Mouse (Mus musculus): ENCODE results near the gene Jazf1. TPM values are rescaled to one million over a fixed set of nuclear protein-coding genes. Genes with fewer than 3 reads are reported as not detected.
A peak's percentile ranks its signal among the peaks of the same experiment; 100 is the strongest.

Jazf1 gene
- polyA plus RNA-seq, 2 experiments from 2014 or later = 8.2 to 9.6 TPM

DNA sequence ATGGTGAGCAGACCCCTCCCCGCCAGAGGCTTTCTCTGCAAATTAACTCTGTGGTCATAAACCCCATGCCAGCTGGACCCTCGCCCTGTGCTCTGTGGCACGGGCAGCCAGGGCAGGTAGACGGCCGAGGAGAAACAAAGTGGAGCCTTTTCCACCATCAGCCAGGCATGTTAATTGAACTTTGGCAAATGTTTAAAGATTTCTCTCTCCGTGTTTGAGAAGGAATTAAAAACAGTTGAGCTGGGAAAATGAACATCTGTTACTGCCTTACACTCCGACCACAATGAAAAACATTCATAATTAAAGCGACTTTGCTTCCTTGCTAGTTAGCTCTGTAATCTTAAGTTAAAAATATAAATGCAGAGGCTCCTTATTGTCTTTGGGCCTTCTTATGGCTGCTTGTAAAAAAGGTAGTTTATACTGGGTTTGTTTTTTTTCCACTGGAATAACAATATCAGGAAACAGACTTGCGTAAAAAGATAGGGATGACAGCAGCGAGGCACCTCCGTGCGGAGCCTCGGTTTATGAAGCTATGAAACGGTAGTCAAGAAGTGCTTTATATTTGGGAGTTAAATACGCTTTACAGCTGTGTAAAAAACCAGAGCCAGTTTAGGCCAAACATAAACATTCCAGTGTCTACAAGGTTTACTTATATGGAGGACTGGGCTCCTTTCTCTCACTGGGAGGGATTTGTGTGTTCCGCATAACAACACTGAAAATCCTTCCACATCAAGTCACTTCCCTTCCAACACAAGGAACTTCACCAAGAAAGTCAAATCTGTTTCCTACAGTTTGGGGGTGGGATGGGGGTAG lies 273.2 kb downstream of the Jazf1 start:
- no peak for ATAC-seq

DNA sequence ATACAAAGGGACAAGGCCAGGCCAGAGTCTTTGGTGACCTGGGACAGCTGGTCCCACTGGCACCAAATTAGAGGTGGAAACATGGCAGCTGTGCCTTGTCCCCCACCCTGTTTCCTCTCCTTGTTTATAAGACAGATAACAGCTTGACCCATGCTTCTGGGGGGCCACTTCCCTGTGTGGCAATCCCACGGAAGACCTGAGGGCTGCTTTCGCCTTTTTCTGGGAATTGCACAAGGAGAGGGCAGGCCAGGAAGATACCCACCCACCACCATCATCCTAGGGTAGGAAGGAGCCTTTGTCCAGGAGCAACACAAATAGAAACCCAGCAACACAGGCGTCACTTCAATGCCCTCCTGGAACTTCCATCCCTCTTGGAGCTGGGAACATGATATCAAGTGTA lies 276.0 kb downstream of the Jazf1 start:
- no peak for ATAC-seq

DNA sequence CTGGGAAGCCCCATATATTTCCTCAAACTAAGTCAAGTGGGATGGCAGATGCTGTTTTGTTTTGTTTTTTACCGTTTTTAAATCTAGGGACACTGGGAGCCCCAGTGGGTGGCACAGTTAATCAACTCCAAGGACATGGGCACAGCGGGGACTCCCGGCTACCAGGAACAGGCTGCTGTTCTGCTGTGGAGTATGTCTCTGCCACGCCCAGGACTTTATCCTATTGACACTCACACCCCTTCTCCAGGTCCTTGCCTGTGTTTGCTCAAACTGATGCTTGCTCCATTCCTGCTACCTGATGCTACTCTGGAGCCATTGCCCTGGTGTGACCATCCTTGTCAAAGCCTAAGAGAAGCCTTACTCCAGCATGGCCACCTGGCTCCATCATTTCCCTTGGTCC lies 277.6 kb downstream of the Jazf1 start:
- ATAC-seq = no peak

DNA sequence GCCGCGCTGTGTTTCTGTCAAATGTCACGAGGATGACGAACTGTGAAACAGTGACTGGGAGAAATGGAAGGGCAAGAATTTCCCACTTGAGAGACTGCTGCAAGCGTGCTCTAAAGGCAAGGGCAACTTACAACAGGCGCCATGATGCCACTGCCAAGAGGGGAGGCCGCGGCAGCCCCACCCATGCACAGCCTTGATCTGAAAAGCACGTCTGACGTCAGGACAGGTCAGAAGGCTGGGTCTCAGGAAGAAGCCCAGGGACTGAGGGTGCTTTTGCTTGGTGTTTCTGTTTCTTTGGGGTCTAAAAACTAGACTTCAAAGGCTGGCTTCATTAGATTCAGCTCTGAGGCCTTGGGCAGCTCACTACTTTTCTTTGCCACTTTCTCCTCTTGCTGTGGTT lies 278.1 kb downstream of the Jazf1 start:
- ATAC-seq = no peak

DNA sequence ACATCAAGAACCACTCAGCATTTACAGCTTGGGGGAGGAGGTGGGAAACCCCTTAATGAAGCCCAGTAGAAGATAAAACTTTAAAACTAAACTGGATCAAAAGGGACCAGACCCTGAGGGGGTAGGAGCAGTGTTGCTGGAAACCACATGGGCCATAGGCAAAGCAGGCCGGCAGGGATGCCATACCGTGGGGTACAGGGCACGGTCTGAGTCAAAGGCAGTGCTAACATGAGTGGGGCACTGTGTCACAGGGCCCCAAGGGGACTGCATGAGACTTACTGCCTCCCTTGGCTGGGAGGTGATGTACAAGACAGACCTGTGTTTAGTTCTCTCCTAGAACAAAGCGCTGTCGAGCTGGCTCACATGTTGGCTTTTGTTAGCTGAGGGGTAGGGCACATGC lies 288.9 kb downstream of the Jazf1 start:
- ATAC-seq = no peak

DNA sequence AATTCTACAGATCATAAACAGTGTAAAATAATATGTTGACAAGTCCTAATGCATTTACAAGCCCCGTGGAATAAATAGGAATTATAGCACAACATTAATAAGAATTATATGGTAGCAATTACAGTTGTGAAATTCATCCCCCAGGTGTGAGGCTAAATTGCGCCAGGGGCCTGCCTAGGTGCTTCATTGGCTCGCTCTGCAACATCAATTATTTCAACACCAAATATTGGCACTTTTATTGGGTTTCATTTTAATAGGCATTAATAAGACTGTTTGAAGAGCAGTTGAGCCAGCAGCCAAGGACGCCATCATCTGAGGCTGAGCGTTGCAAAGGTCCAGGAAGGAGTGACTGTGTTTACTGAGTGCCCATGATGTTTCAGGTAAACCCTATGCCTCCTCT lies 289.9 kb downstream of the Jazf1 start:
- no peak for ATAC-seq

DNA sequence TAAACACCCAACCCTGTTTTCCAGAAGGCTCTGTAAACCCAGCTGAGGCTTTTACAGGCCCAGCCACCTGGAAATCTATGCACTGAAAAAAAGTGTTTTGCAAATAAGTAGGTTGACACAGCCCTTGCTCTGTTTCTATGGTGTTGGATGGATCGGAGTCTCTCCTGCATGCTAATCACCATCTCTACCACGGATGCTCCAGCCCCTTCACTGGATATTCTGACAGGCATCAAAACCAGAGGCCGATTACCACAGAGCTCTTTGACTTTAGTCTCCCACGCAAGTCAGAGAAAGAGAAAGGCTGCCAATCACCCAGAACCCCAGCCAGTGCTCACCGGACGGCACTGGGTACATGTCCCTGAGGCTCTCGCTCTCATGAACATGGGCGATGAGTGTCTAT lies 291.4 kb downstream of the Jazf1 start:
- no peak for ATAC-seq

DNA sequence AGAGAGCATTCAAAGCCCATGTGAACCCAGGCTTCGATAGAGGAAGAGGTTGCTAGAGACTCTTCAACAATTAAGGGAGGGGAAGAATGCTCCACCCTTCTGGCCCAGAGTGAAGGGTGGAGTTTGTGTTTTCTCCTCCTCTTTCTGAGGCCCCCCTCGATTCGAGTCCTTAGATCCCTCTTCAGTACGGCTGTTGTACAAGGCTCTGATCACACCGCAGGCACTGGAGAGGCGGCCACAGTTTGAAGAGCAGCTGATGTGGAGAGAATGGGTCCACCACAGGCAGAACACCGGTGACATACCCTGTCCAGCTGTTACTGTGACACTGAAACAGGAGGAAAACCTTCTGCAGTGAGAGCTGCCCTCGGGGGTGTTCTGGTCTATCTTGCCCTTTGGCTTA lies 292.5 kb downstream of the Jazf1 start:
- no peak for ATAC-seq

DNA sequence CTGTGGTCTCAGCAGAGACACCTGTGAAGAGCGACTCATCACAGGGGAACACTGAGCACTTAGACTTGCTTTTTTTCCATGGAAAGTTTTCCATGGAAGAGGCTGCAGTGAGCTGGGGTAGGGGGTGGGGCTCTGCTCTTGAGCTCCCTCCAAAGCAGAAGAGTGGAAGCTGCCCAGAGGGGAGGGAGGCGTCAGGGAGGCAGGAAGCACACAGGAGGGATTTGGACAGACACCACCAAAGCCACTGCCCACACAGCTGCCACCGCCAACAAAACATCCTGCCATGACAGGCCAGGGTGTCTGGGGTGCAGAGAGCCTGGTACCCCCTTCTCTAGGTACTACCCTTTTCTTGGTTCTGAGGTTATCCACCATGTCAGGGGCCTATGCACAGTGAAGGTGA lies 293.1 kb downstream of the Jazf1 start:
- no peak for ATAC-seq

DNA sequence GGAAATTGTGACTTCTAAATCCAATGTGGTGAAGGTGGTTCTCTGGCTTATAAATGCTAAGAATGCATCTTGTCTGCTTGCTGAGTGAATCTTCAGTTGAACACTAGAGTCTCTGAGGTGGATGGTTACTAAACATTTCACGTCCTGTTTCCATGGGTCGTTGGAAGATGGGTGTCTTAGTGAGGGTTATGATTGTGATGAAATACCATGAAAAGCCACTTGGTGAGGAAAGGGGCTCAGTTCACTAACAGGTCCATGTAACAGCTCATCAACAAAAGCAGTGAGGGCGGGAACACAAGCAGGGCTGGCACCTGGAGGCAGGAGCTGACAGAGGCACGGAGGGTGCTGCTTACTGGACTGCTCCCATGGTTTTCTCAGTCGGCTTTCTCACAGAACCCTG lies 295.3 kb downstream of the Jazf1 start:
- no peak for ATAC-seq

DNA sequence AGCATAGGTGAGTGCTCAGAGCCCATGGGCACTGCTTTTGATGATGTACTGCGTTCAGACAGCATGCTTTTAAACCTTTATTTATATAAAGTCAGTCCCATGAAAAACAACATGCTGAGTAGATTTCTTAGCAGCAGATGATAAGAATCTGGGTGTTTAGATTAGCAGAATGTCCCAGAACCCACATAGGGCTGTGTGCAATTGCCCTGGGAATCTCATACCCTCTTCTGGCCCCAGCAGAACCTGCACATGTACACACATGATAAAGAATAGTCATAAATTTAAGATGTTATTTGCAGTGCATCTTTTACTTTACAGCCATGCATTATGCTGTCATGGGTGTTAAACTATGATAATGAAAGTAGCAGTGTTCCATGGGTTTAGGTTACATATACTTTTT lies 297.6 kb downstream of the Jazf1 start:
- no peak for ATAC-seq

DNA sequence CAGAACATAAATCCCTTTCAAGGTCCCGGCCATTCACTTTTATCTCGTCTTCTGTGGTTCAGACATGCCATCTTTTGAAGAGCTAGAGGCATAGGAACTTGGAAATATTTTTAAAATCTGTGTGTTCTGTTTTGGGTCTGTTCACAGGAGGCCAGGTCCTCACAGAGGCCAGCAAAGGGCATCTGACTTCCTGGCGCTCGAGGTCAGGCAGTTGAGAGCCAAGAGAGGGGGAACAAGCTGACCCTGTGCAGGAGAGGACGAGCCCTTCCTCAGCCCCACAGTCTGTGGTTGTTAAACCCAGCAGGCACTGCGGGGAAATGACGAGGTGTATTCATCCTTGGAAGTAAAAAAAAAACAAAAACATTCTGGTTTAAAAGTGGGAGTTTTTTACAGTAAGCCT lies 303.2 kb downstream of the Jazf1 start:
- no peak for ATAC-seq

DNA sequence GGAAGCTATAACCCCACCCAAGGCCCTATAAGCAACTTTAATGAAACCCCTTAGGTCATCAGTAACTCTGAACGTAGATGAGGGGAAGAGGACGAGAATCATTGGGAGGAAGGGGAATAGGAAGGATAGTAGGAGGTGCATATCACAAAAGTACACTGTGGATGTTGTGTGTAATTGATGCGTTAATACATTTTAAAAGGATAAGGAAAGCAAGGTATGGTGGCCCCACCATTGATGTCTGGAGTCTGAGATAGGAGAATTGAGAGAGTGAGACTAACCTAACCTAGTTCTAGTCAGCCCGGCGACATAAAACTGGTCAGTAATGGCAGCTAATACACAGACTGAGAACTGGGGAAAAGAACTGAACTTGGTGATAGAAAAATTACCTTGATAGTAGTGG lies 315.6 kb downstream of the Jazf1 start:
- ATAC-seq = no peak

DNA sequence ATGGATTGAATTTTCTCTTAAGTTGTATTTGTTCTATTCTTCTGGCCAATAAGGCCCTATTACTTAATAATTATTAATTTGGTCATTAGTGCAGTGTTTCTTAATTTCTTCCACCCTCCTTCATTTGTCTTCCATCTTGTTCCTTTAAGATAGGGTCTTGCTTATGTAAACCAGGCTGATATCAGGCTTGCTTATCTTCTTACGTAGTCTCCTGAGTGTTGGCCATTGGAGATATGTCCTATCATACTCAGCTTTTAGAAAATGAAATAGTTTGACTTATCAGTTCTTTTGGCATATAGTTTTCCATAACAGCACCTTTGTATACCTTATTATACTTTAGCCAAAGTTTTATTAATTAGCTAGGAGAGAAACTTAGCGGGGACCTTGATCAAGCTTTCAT lies 333.8 kb downstream of the Jazf1 start:
- ATAC-seq = no peak

DNA sequence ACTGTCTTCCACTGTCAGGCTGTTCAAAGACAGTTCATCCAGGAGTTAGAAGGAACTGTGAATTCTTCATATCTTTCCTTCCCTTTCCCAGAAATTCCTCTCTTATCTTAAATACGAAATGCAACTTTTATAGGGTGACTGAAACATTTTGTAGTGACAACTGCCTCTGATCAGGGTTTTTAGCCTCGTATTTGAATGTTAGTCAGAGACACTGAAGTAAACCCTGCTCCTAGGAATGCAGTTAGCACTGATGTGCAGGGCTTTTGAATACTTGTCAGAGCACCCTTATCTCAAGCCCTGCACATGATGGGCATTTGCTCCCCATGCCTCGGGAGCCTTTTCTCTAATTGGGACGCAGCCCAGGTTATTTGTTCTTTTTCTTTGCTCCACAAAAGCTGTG lies 338.1 kb downstream of the Jazf1 start:
- ATAC-seq = no peak

DNA sequence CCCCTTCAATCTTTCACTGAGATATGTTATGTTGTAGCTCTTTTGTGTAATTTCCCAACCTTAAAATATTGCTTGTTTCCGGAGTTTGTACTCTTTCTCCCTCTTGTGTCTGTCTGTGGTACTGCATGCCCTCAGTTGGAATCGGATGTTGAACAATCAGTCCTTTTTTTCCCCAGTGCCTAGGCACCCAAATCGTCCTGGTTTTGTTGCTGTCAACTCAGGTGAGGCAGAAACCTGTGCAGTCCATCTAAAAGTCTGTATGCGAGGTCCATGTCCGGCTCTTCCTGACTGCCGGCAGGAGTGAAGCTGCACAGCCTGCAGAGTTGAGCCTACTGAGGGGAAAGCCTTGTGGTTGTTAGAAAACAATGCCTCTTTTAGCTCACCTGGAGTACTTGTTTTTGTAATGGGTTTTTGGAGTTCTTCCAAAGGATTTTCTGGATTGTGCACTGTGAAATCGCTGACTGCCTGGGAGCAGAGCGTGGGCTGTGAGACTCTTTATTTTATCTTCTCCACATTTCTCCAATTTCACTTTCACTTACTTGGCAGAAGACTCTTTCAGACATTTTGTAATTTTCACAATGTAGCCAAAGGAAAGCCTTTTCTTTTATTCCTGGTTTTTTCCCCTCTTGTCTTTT lies 343.5 kb downstream of the Jazf1 start:
- peak; percentile 91 for ATAC-seq

Other genes with a start within 250 kb of the Jazf1 start
- not detected for gene Creb5, start 218.6 kb upstream of the Jazf1 start, polyA plus RNA-seq (2017; shearing (Covaris generic))